Mouse (Mus musculus): ENCODE measurements around the gene Adcy9. TPM values are rescaled to one million over a fixed set of nuclear protein-coding genes. Genes with fewer than 3 reads are reported as not detected.

Adcy9 gene
- polyA plus RNA-seq, 1 experiment = 8.6 TPM

DNA sequence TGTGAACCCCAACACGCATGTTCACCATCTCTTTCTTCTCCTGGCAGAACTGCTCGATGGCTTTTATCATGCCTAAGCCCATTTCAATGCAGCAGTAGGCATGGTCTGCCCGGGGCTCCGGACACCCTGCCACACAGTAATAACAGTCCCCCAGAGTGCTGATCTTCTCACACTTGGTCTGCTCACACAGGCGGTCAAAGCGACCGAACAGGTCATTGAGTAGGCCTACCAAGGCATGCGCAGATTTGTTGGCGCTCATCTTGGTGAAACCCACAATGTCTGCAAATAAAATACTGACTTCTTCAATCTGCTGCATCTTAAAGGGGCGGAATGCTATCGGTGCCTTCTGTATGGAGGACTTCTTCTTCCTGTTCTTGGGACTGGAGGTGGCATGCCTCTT is 2.2 kb downstream of the Adcy9 start:
- TF ChIP-seq CTCF (IDR thresholded peaks at IDR 0.05; ENCODE audit: borderline replicate concordance, extremely low read depth, insufficient read depth, insufficient read length) (no peak), POLR2A (IDR thresholded peaks at IDR 0.05; ENCODE audit: borderline replicate concordance, extremely low read depth, insufficient read depth, insufficient read length, poor library complexity, severe bottlenecking) (no peak)
- no peak for DNase-seq (ENCODE audit: low read depth)

DNA sequence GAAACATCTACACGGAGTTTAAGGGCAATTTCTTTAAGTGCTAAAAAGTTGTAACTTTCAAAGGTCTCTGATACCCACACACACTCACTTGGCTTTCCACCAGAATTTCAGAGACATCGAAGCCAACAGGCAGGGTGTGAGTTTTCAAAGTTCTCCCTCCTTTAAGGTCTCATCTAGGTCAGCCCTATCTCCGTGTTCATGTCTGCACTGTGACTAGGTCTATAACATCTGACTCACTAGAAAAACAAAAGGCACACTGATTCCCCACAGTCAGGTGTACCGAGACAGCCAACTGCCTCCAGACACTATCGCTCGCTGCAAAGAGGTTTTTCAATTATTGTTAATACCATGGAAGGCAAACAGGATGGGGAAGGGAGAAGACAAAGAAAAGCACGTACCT is 2.8 kb downstream of the Adcy9 start:
- TF ChIP-seq CTCF (IDR thresholded peaks at IDR 0.05; ENCODE audit: borderline replicate concordance, extremely low read depth, insufficient read depth, insufficient read length) (no peak), POLR2A (IDR thresholded peaks at IDR 0.05; ENCODE audit: borderline replicate concordance, extremely low read depth, insufficient read depth, insufficient read length, poor library complexity, severe bottlenecking) (no peak)

DNA sequence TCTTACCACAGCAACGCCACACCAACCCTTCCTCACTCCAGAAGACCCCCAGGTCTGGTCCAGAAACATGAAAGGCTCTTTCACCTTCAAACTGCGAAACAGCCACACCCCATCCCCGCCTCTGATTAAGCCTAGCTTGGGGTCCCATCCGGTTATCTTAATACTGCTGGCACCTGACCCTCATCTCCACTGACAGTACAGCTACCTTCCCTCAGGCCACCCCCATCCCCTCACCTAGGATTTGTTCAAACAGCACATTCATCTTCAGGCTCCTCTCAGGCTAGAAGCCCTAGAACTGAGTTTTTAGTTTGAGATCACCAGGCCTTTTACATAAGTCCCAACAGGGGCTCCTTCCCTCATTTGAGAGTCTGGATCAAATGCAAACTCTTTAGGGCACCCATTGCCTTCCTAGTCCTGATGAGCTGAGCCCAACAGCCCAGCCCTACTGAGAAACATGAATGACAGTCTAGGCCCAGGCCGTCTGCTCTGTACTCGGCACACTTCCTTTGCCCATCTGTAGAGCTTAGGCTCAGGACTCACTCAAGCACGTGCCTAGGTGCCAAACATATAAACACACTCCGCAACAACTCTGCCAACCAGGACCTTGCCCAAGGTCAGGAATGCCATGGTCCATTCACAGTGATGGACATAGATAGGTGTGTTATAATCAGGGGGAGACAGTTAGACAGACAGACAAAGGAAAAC is 5.3 kb downstream of the Adcy9 start:
- no peak for DNase-seq (ENCODE audit: low read depth)
- TF ChIP-seq POLR2A (IDR thresholded peaks at IDR 0.05; ENCODE audit: borderline replicate concordance, extremely low read depth, insufficient read depth, insufficient read length, poor library complexity, severe bottlenecking) = no peak
- TF ChIP-seq CTCF (IDR thresholded peaks at IDR 0.05; ENCODE audit: borderline replicate concordance, extremely low read depth, insufficient read depth, insufficient read length) = no peak

More for the DNA sequence above, 2.8 kb downstream of the Adcy9 start:
- no peak for DNase-seq (ENCODE audit: low read depth)

DNA sequence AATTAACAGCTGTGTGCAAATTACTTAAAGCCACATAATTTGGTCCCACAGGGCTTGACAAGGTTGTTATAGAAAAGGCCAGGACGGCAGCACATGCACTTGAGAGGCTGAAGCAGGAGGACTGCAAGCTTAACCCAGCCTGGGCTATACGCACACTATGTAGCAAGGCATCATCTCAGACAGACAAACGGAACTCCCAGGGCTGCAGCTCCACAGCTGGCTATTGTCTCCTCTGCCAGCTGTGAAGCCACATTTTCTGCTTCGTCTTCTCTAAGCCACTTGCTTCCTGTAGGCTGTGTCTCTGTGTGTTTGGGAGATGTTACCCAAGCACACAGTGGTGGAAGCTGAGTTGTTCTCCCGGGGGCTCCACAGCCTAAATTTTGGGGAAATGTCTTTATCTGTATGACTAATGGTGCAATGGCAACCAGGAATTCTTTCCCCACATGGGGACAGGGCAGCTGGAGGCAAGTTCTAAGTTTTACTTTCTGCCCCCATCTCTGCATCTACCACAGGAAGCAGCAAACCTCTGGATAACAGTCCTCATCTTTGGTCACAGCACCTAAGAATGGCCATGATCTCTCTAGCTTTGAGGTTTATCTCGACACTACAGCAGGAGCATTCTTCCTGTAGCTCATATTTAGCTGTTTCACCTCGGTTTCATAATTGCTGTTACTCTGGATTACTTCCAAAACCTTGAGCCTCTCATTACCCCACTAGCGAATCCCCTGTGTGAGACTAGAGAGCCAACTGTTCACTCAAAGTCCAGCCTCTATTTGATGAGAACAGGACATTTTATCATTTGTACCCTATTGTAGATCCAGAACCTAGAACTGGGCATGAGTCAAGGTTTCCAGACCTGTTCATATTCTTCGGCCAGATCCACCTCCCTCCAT is 6.1 kb downstream of the Adcy9 start:
- DNase-seq (ENCODE audit: low read depth) = no peak
- no peak for TF ChIP-seq POLR2A (IDR thresholded peaks at IDR 0.05; ENCODE audit: borderline replicate concordance, extremely low read depth, insufficient read depth, insufficient read length, poor library complexity, severe bottlenecking)
- TF ChIP-seq CTCF (IDR thresholded peaks at IDR 0.05; ENCODE audit: borderline replicate concordance, extremely low read depth, insufficient read depth, insufficient read length) = no peak

DNA sequence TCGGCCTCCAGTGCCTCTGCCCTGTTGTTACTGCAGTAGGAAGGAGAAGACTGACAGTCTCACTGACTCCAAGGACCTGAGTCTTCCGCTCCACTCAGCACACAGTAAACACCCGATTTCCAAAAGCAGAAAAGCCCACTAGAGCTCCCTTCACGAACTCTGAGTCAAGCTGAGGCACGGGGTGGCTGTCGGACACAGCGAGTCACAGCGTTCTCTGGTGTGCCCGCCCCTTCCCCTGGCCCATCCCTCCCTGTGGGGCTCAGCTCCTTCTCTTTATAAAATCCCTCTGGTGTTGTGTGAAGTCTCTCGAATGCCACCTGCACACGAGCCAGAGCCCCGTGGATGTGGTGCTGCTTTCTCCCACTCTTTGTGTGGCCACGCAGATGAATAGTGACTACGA is 7.0 kb downstream of the Adcy9 start:
- TF ChIP-seq CTCF (IDR thresholded peaks at IDR 0.05; ENCODE audit: borderline replicate concordance, extremely low read depth, insufficient read depth, insufficient read length) = no peak
- DNase-seq (ENCODE audit: low read depth) = no peak

DNA sequence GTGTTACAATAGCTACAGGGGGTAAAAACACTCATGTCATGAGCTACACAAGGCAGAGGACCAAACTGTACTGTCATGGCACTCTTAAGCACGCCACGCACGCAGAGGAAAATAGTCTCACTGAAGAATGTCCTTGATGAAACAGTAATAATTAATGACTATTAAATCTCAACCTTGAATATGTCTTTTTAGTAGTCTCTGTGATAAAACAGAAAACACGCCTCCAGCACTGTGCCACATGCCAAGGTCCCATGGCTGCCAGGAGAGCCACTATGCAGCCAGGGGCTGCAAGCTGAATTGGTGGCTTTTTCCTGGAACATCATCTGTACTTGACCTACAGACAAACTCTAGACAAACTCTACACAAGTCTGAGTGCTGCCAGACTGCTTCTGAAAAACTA is 8.0 kb downstream of the Adcy9 start:
- no peak for DNase-seq (ENCODE audit: low read depth)
- TF ChIP-seq CTCF (IDR thresholded peaks at IDR 0.05; ENCODE audit: borderline replicate concordance, extremely low read depth, insufficient read depth, insufficient read length) (no peak), POLR2A (IDR thresholded peaks at IDR 0.05; ENCODE audit: borderline replicate concordance, extremely low read depth, insufficient read depth, insufficient read length, poor library complexity, severe bottlenecking) (no peak)

DNA sequence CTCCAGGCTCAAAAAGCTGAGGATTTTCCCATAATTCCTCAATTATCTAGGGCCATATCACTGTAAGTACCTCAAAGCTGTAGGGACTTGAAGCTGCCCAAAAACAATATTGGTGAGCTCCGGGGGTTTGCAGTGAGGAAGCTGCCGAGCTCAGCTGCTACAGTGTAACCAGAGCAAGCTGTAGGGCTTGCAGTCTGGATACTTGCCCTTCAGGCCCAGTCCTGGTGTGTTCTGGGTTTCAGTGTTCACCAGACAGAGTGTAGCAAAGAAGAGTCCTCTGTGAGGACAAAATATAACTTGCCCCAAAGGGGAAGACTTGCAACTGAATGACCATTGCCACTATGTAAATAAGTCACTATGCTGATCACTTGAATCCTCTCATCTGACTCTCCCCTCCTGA is 9.0 kb downstream of the Adcy9 start:
- DNase-seq (ENCODE audit: low read depth) = no peak
- TF ChIP-seq CTCF (IDR thresholded peaks at IDR 0.05; ENCODE audit: borderline replicate concordance, extremely low read depth, insufficient read depth, insufficient read length) (no peak), POLR2A (IDR thresholded peaks at IDR 0.05; ENCODE audit: borderline replicate concordance, extremely low read depth, insufficient read depth, insufficient read length, poor library complexity, severe bottlenecking) (no peak)

DNA sequence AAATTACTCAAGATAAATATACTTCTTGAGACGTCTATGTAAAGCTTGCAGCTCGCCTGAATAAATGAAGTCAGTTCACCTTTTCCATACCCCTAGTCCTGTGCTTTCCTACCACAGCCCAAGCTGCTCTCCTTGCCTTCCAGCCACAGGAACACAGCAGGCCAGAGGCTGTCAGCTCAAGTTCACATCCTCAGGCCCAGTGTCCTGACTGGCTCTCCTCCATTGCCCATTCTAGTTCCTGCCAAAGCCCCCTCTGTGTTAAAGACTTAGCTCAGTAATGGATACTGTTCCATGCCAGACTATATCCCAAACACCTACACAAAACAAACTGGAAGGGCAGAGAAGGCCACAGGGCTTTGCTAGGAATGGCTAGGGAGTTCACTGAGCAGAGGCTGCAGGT is 12.8 kb downstream of the Adcy9 start:
- TF ChIP-seq POLR2A (IDR thresholded peaks at IDR 0.05; ENCODE audit: borderline replicate concordance, extremely low read depth, insufficient read depth, insufficient read length, poor library complexity, severe bottlenecking) = no peak
- no peak for TF ChIP-seq CTCF (IDR thresholded peaks at IDR 0.05; ENCODE audit: borderline replicate concordance, extremely low read depth, insufficient read depth, insufficient read length)
- DNase-seq (ENCODE audit: low read depth) = no peak

DNA sequence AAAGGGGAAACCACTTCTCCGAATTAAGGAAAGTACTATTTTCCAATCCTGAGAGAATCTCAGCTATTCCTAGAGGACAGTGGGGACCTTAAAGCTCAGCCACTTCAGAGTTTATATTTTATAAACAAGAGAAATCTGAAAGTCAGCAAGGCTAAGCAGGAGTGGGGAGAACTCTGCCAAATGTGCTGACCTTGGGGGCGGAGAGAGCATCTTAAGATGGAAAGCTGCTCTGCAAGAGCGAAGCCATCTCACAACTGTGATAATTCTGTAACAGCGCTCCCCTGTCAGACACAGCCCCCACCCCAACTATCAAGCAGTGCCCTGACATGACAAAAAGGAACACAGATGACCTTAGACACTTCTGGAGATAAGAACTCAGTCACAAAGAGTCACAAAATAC is 13.6 kb downstream of the Adcy9 start:
- no peak for TF ChIP-seq POLR2A (IDR thresholded peaks at IDR 0.05; ENCODE audit: borderline replicate concordance, extremely low read depth, insufficient read depth, insufficient read length, poor library complexity, severe bottlenecking)
- TF ChIP-seq CTCF (IDR thresholded peaks at IDR 0.05; ENCODE audit: borderline replicate concordance, extremely low read depth, insufficient read depth, insufficient read length) = no peak
- no peak for DNase-seq (ENCODE audit: low read depth)

DNA sequence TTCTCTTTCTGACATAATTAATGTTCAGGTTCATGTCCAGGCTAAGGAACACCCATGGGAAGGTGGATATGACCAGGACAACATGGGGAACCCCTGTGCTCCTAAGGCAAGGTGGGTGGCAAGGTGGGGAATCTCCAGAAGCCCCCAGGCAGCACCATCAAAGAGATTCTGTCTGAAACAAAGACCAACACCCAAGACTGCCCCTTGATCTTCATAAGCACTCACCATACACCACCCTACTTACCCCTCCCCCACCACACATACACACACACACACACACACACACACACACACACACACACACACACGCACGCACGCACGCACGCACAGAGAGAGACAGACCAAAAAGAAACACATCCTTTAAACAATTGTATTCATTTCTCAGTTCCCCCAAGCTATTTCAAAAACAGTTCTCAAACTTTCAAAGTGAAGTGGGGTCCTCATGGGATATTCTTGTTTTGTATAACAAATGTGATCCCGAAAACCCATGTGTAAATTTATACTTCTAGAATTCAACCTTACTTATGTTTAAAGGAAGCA is 14.2 kb downstream of the Adcy9 start:
- TF ChIP-seq CTCF (IDR thresholded peaks at IDR 0.05; ENCODE audit: borderline replicate concordance, extremely low read depth, insufficient read depth, insufficient read length) (no peak), POLR2A (IDR thresholded peaks at IDR 0.05; ENCODE audit: borderline replicate concordance, extremely low read depth, insufficient read depth, insufficient read length, poor library complexity, severe bottlenecking) (no peak)
- no peak for DNase-seq (ENCODE audit: low read depth)

DNA sequence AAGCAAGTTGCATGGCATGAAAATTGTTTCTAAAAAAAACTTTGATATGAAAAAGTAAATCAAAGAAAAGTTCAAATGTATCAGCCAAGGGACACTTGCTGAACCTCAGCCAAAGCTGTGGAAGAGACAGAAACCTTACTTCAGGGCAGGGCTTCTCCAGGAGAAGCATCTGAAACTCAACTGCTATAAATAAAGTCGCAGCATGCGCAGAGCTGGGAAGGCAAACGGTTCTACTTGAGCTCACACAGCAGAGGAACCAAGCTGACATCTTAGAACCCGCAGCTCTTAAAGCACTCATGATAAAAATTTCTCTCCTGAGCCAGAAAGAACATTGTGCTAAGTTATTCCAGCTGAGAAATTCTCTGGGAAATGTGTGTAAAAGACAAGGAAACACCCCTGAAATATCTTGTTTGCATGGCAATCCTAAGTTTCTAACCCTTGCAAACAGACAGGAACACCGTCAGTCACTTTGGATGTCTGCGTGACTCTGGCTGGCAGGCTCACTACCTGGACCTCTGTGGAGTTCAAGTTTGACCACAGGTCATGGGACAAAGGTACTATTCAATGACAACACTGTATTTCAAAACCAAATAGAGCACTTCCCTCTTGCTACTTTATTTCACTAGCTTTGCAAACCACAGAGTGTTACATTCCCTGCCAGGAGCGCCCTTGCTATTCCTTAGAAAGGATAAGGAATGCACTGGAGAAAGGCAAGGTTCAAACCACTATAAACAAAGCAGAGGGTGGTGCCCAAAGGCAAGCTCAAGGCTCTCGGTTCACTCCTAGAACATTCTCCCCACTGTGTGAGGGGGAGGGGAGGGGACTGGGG is 15.2 kb downstream of the Adcy9 start:
- no peak for DNase-seq (ENCODE audit: low read depth)

More for the DNA sequence above, 15.2 kb downstream of the Adcy9 start:
- no peak for TF ChIP-seq POLR2A (IDR thresholded peaks at IDR 0.05; ENCODE audit: borderline replicate concordance, extremely low read depth, insufficient read depth, insufficient read length, poor library complexity, severe bottlenecking)
- no peak for TF ChIP-seq CTCF (IDR thresholded peaks at IDR 0.05; ENCODE audit: borderline replicate concordance, extremely low read depth, insufficient read depth, insufficient read length)
